Comparison of ENCODE assay signal across 17 mouse cellular contexts in genomic region chr14:100462321-100462720, GRCm38 (mm10).
DNase-seq lines count a peak whose midpoint lies in the region; ATAC-seq and TF ChIP-seq lines count a peak whose summit lies in the region.
"Had no signal": no experiment of that assay in that cellular context is flagged by ENCODE, and none has a peak within 500 bp of the region (broad histone marks: within the 10 kb centered on the region; RNA-seq: fewer than 3 reads in every experiment).

No protein-coding gene starts in this region.

- no peaks in the 10 kb centered on the region for H3K36me3 ChIP-seq in midbrain, embryonic 16.5 days (ENCODE audit: control insufficient read depth, insufficient read depth, low read length)
- H3K36me3 ChIP-seq in midbrain, embryonic 13.5 days, result no peaks in the 10 kb centered on the region
- no peaks in the 10 kb centered on the region for H3K36me3 ChIP-seq in kidney, postnatal 0 days (ENCODE audit: insufficient read depth, low read length)
- H3K36me3 ChIP-seq: hindbrain, embryonic 10.5 days; liver, embryonic 15.5 days; neural tube, embryonic 13.5 days had no signal

- no peak overlapping the region for H3K9ac ChIP-seq in midbrain, embryonic 16.5 days (ENCODE audit: low read depth, low read length)
- H3K9ac ChIP-seq in midbrain, embryonic 13.5 days (replicated peaks), result no peak overlapping the region
- no peak overlapping the region for H3K9ac ChIP-seq in kidney, postnatal 0 days (ENCODE audit: low read depth, low read length)
- H3K9ac ChIP-seq: liver, embryonic 15.5 days; neural tube, embryonic 13.5 days had no signal

- H3K4me1 ChIP-seq in midbrain, embryonic 16.5 days (ENCODE audit: control insufficient read depth, insufficient read depth, low read length), result peaks cover 41% of the 10 kb centered on the region
- H3K4me1 ChIP-seq in midbrain, embryonic 13.5 days (replicated peaks), result peaks cover 44% of the 10 kb centered on the region
- H3K4me1 ChIP-seq in kidney, postnatal 0 days (replicated peaks; ENCODE audit: insufficient read depth, low read length), result 0 out of 2 replicates have a peak, but pooled peaks cover 13% of the 10 kb centered on the region
- H3K4me1 ChIP-seq: liver, embryonic 15.5 days; megakaryocyte, embryonic 14.5 days had no signal

- H3K4me3 ChIP-seq in gastrocnemius, adult 2 months, result no peak overlapping the region
- no peak overlapping the region for H3K4me3 ChIP-seq in midbrain, embryonic 16.5 days (ENCODE audit: low read depth, low read length)
- H3K4me3 ChIP-seq in midbrain, embryonic 13.5 days (replicated peaks), result no peak overlapping the region
- no peak overlapping the region for H3K4me3 ChIP-seq in kidney, postnatal 0 days (replicated peaks; ENCODE audit: low read depth, low read length)
- H3K4me3 ChIP-seq: hindbrain, embryonic 10.5 days; liver, embryonic 15.5 days; megakaryocyte, embryonic 14.5 days; neural tube, embryonic 13.5 days had no signal

- ATAC-seq in midbrain, embryonic 16.5 days, result no peak
- no peak for ATAC-seq in midbrain, embryonic 13.5 days
- peak; percentile 50; the same call in 1 of the 2 replicates for ATAC-seq in kidney, postnatal 0 days (replicated peaks; ENCODE audit: low FRiP score, low read depth)

- no peak for TF ChIP-seq CTCF in gastrocnemius, adult 2 months (IDR thresholded peaks at IDR 0.05)
- TF ChIP-seq CTCF in kidney, postnatal 0 days (IDR thresholded peaks at IDR 0.05; ENCODE audit: low read depth), result no peak

- peak overlapping the region; percentile 93; the same call in 1 of the 2 replicates for H3K27ac ChIP-seq in gastrocnemius, adult 2 months
- peak overlapping the region; percentile 72; the same call in 1 of the 2 replicates for H3K27ac ChIP-seq in midbrain, embryonic 16.5 days (ENCODE audit: low read length)
- H3K27ac ChIP-seq in midbrain, embryonic 13.5 days, result no peak overlapping the region
- H3K27ac ChIP-seq in kidney, postnatal 0 days, result peak overlapping the region; percentile 77
- H3K27ac ChIP-seq: liver, embryonic 15.5 days had no signal

- no peak for DNase-seq in gastrocnemius, adult 2 months
- no peak for DNase-seq in gastrocnemius, postnatal 25 days
- peak; percentile 30 for DNase-seq in kidney, postnatal 0 days (ENCODE audit: low spot score)
- no peak for DNase-seq in lung, postnatal 25 days (ENCODE audit: low spot score)
- no peak for DNase-seq in thymus, postnatal 25 days
- DNase-seq in layer of hippocampus, postnatal 36 days, result no peak
- DNase-seq: adrenal gland, adult 2 months; cerebellum, postnatal 14 days; gastrocnemius, postnatal 14 days; thymus, postnatal 14 days had no signal

- intact Hi-C loops in gastrocnemius, adult 2 months (cut with DNase I), result no loop called here

- no peaks in the 10 kb centered on the region for H3K9me3 ChIP-seq in midbrain, embryonic 16.5 days (replicated peaks; ENCODE audit: control insufficient read depth, low read length, poor library complexity, severe bottlenecking)
- no peaks in the 10 kb centered on the region for H3K9me3 ChIP-seq in midbrain, embryonic 13.5 days
- no peaks in the 10 kb centered on the region for H3K9me3 ChIP-seq in kidney, postnatal 0 days (replicated peaks; ENCODE audit: low read length)
- H3K9me3 ChIP-seq: hindbrain, embryonic 10.5 days; liver, embryonic 15.5 days; megakaryocyte, embryonic 14.5 days; neural tube, embryonic 13.5 days had no signal

- 83% methylated on average over 6 of the region's 6 CpGs for WGBS in midbrain, embryonic 16.5 days
- WGBS in midbrain, embryonic 13.5 days, result 83% methylated on average over 6 of the region's 6 CpGs
- 60% methylated on average over 6 of the region's 6 CpGs for WGBS in kidney, postnatal 0 days

- no peaks in the 10 kb centered on the region for H3K27me3 ChIP-seq in midbrain, embryonic 16.5 days (ENCODE audit: control insufficient read depth, insufficient read depth, low read depth, low read length)
- H3K27me3 ChIP-seq in midbrain, embryonic 13.5 days, result no peaks in the 10 kb centered on the region
- no peaks in the 10 kb centered on the region for H3K27me3 ChIP-seq in kidney, postnatal 0 days (ENCODE audit: insufficient read depth, low read length)
- H3K27me3 ChIP-seq: liver, embryonic 15.5 days; megakaryocyte, embryonic 14.5 days; neural tube, embryonic 13.5 days had no signal

- no peak overlapping the region for H3K4me2 ChIP-seq in midbrain, embryonic 16.5 days (ENCODE audit: low read length)
- no peak overlapping the region for H3K4me2 ChIP-seq in midbrain, embryonic 13.5 days (replicated peaks)
- H3K4me2 ChIP-seq in kidney, postnatal 0 days (ENCODE audit: low read length), result 0 out of 2 replicates have a peak overlapping the region, but pooled peaks have one; percentile 15
- H3K4me2 ChIP-seq: heart, embryonic 11.5 days; liver, embryonic 15.5 days; neural tube, embryonic 13.5 days had no signal
